Mouse (Mus musculus): ENCODE results near the gene Tox3.

DNA sequence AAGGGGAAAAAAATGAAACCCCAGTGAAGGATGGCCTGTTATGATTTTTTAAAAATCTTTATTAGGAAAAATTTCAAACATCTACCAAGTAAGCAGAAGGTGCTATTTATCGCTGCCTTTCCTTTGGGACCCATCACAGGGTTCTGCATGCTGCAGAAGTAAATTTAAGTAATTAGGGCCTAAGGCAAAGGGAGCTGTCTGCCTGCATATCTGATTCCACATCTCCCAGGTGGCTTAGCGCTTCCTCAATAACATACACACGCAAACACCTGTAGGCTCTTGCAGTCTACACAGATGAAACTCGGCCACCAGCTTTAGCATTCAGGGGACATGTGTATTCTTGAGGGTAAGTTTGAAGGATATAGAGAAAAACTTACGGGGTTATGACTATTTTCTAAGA is 104.2 kb downstream of the Tox3 start:
- TF ChIP-seq CTCF (IDR thresholded peaks at IDR 0.05; ENCODE audit: control insufficient read depth, insufficient read depth, low read length) = no peak
- no peak for TF ChIP-seq POLR2A (IDR thresholded peaks at IDR 0.05; ENCODE audit: borderline replicate concordance, control insufficient read depth, low read depth, low read length)

Measured in bone marrow, adult 2 months (tissue).